Mouse (Mus musculus) large intestine, adult 2 months (tissue): ENCODE data around the gene Elmsan1. TPM values are rescaled to one million over a fixed set of nuclear protein-coding genes. Genes with fewer than 3 reads are reported as not detected.
"Not testable (repeated sequence)": the region's sequence is repeated elsewhere in the genome, so short reads cannot be mapped to it uniquely, and the experiment has no call there.

Experiments used
- DNase-seq: peaks from one replicate; pipeline ENCODE4 v3.0.0-alpha.2; 2012; ENCODE audit warnings: low read depth, low spot score
- WGBS: fragments of 180-500 bp; shearing (Covaris S2); methylation state at CpG from one replicate; pipeline ENCODE4 v1.1.7; 2018; 5-methylcytosine and 5-hydroxymethylcytosine counted together
- polyA plus RNA-seq: library from polyadenylated mRNA; depleted of rRNA; stranded (reverse); fragments of >200 nt; gene quantifications from 2 replicates; pipeline ENCODE4 v1.2.3, GENCODE M21; 2012; rRNA removed

Elmsan1 gene
- polyA plus RNA-seq, 1 experiment = 9.1 TPM

GRCm38 (mm10) chr12:84119584-84119983 is 99.1 kb downstream of the Elmsan1 start:
- WGBS = 97% methylated on average over 5 of the region's 5 CpGs
- no peak for DNase-seq

DNA sequence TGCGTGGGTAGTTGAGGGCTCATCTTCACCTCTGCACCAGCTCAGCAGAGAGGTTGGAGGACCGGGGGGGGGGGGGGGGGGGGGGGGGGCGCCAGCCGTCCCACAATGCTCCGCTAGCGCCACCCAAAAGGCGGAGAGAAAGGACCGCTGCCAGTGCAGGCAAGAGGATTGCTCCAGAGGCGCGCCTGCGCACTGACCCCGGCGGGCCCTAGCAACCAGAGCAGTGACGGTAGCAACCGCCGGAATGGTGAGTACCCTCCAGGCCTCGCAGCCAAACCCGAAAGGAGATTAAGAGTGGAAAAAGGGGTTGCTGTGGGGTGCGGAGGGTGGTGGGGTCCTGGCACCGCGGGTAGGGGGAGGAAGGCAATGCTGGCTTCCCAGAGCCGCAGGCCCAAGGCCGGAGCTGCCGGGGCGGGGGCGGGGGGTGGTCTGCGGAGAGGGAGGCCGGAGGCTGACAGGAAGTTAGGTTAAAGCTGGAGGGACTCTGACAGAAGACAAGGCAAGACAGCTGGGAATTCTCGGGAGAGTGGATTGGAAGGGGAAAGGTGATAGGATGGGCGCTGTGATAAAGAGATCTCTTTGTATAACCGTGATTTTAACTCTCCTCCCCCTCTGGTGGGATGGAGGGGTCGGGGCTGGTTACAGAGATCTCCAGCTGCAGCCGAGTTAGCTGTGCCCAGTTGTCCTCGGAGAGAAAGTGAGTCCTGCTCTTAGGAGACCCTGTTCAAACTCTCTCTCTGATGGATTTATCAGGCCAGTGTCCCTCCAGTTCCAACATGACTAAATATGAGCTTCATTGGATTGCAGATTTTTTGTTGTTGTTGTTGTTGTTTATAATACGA is 104.3 kb downstream of the Elmsan1 start, which contains the start of gene Dnal1:
Gene Dnal1, plus strand, starts transcription at position 214 of the 842 bp plus-strand sequence.
- peak; percentile 52 for DNase-seq
- WGBS = 4% methylated on average over 34 of the region's 35 CpGs

- no peak for DNase-seq
- 31% methylated on average over 6 of the region's 6 CpGs for WGBS
Observed at GRCm38 (mm10) chr12:84113676-84114075, 105.0 kb downstream of the Elmsan1 start.

- WGBS = 95% methylated on average over 4 of the region's 4 CpGs
- DNase-seq = no peak
Observed at GRCm38 (mm10) chr12:84110814-84111213, 107.9 kb downstream of the Elmsan1 start.

DNA sequence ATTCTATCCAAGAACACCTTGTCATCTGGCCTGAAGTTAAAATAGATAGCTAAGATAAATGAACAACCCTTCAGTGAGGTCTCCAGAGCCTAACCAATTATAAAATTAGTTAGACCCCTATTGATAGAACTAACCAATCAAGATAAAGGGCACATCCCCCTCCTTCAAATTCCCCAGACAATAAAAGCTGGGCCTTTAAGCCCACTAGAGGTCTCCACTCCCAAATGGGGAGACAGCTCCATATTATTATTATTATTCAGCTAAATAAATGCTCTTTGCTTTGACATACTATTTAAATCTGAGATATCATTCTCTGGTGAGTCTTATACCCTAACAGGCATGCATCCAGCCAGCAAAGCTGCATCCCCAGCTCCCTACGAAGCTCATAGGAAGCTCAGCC is 108.8 kb downstream of the Elmsan1 start:
- 85% methylated on average over 1 of the region's 1 CpGs for WGBS
- DNase-seq = no peak

- DNase-seq = no peak
- 28% methylated on average over 1 of the region's 1 CpGs for WGBS
Observed at GRCm38 (mm10) chr12:84107692-84108091, 111.0 kb downstream of the Elmsan1 start.

DNA sequence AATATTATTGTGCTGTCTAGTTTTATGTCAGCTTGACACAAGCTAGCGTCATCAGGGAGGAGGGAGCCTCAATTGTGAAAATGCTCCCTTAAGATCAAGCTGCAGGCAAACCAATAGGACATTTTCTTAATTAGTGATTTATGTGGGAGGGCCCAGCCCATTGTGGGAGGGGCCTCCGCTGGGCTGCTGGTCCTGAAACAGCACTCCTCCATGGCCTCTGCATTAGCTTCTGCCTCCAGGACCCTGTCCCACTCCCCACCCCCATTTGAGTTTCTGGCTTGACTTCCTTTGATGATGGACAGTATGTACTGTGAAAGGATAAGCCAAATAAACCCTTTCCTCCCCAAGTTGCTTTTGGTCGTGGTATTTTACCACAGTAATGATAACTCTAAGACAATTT is 111.7 kb downstream of the Elmsan1 start:
- WGBS = 82% methylated on average over 3 of the region's 3 CpGs
- DNase-seq = no peak

DNA sequence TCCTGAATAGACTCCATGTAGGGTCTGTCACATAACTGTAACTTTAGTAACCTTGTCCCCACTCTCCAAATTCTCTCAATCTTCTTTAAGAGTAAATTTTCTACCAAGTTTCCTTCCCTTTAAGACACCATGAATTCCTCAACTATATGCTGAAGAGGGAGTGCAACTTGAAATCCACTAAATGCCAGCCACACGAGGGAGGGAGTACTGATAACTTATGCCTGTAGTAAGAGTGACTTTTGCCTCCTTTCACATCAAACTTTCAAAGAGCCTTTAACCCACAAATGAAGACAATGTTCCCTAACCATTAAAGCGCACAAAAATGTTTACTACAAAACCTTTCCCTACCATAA is 117.2 kb downstream of the Elmsan1 start:
- 53% methylated on average over 2 of the region's 2 CpGs for WGBS
- DNase-seq = no peak

DNA sequence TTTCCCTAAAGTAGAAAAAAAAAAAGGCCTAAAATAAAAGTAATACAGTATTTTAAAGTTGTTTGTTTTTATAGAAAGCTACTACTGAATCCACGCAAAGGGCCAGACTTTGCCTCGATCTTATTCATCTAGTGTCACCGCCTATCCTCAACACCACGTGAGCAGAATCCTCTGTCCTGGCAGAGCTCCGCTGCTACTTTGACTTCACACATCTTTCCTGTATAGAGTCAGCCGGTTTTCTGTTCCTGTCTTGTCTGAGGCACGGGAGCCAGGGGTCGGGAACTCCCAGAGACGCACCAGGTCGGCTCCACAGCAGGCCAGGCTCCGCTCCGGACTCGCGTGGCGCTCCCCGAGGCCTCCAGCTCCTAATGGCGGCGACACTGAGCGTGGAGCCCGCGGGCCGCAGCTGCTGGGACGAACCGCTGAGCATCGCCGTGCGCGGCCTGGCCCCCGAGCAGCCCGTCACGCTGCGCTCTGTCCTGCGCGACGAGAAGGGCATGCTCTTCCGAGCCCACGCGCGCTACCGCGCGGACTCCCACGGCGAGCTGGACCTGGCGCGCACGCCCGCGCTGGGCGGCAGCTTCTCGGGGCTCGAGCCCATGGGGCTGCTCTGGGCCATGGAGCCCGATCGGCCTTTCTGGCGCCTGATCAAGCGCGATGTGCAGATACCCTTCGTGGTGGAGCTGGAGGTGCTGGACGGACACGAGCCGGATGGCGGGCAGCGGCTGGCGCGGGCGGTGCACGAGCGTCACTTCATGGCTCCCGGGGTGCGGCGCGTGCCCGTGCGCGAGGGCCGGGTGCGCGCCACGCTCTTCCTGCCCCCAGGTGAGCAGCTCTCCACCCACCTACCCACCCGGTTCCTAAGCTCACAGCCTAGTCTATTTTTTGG is 117.8 kb downstream of the Elmsan1 start, which contains the start of gene Acot6:
Gene Acot6, plus strand, starts transcription at position 51 of the 889 bp plus-strand sequence.
- under 1% methylated on average over 79 of the region's 80 CpGs for WGBS
- not testable (repeated sequence) for DNase-seq

- WGBS = 24% methylated on average over 1 of the region's 1 CpGs
- DNase-seq = no peak
Observed at GRCm38 (mm10) chr12:84100071-84100470, 118.6 kb downstream of the Elmsan1 start.

- no peak for DNase-seq
- WGBS = 94% methylated on average over 2 of the region's 2 CpGs
Observed at GRCm38 (mm10) chr12:84099605-84100004, 119.1 kb downstream of the Elmsan1 start.

Other genes with a start within 250 kb of the Elmsan1 start
- gene Heatr4, start 234.0 kb downstream of the Elmsan1 start, polyA plus RNA-seq = not detected in 2 replicates
- 2.2 and 4.0 TPM in 2 replicates for gene Acot2, start 231.0 kb downstream of the Elmsan1 start, polyA plus RNA-seq
- gene Acot1, start 209.4 kb downstream of the Elmsan1 start, polyA plus RNA-seq = 1.6 and 2.5 TPM in 2 replicates
- gene Acot4, start 180.5 kb downstream of the Elmsan1 start, polyA plus RNA-seq = 4.5 and 8.5 TPM in 2 replicates
- gene Gm49366, start 179.9 kb downstream of the Elmsan1 start, polyA plus RNA-seq = not detected in 2 replicates
- gene Acot3, start 166.7 kb downstream of the Elmsan1 start, polyA plus RNA-seq = not detected in 2 replicates
- 0.15 TPM in 1 of 2 replicates, not detected in the other for gene Acot5, start 149.6 kb downstream of the Elmsan1 start, polyA plus RNA-seq
- 0.63 and 0.78 TPM in 2 replicates for gene Acot6, start 118.2 kb downstream of the Elmsan1 start, polyA plus RNA-seq
- gene Dnal1, start 104.5 kb downstream of the Elmsan1 start, polyA plus RNA-seq = 0.69 and 1.2 TPM in 2 replicates
- gene Pnma1, start 70.4 kb downstream of the Elmsan1 start, polyA plus RNA-seq = 0.16 and 0.22 TPM in 2 replicates
- gene Ptgr2, start 66.4 kb upstream of the Elmsan1 start, polyA plus RNA-seq = 9.4 and 13.3 TPM in 2 replicates
- gene Zfp410, start 98.0 kb upstream of the Elmsan1 start, polyA plus RNA-seq = 29.4 and 35.1 TPM in 2 replicates
- gene Coq6, start 142.8 kb upstream of the Elmsan1 start, polyA plus RNA-seq = 43.2 and 49.7 TPM in 2 replicates
- gene Fam161b, start 143.0 kb upstream of the Elmsan1 start, polyA plus RNA-seq = 0.62 and 0.64 TPM in 2 replicates
- gene Entpd5, start 190.1 kb upstream of the Elmsan1 start, polyA plus RNA-seq = 16.7 and 33.8 TPM in 2 replicates
- gene Bbof1, start 190.2 kb upstream of the Elmsan1 start, polyA plus RNA-seq = 0.04 and 0.10 TPM in 2 replicates
- gene Rnf113a2, start 198.3 kb upstream of the Elmsan1 start, polyA plus RNA-seq = 4.2 and 4.7 TPM in 2 replicates
- 4.7 and 7.5 TPM in 2 replicates for gene Aldh6a1, start 232.1 kb upstream of the Elmsan1 start, polyA plus RNA-seq
- 6.4 and 7.6 TPM in 2 replicates for gene Lin52, start 232.5 kb upstream of the Elmsan1 start, polyA plus RNA-seq